Mouse (Mus musculus) small intestine, adult 2 months (tissue): ENCODE data around the gene Evc.

ENCODE experiments used
- CTCF ChIP-seq: fragments of 200-500 bp; IDR thresholded peaks from 2 replicates; pipeline ENCODE4 v1.5.1; 2012; ENCODE audit warnings: low read depth, mild to moderate bottlenecking, control low read depth, inconsistent platforms, low read length, moderate library complexity, mixed read lengths; ENCODE audit not compliant: insufficient replicate concordance, insufficient read length; ENCODE audit errors: extremely low read depth
- POLR2A ChIP-seq: fragments of 200-500 bp; IDR thresholded peaks from 2 replicates; pipeline ENCODE4 v1.6.1; 2012; ENCODE audit warnings: low read depth, mild to moderate bottlenecking, control low read depth, inconsistent platforms, low read length, moderate library complexity

DNA sequence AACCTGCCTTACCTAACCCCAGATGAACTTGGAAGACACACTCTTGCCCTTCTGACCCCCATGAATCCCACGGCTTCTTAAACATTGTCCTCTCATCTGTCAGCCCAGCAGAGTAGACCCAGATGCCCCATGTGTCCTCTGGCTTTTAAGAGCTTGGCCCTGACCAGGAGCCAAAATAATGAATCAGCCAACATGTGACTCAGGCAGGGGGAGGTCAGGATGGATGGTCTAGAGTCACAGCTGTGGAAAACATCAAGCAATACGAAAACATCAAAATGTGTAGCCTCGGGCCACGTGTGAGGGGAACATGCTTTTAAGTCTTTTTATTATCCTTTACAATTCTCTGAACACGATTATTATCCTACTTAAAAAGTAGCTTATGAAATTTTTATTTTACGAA lies 72.9 kb downstream of the Evc start:
- TF ChIP-seq CTCF (no peak), POLR2A (no peak)
